Comparison of ENCODE assay signal across 20 mouse cellular contexts in the genomic region with DNA sequence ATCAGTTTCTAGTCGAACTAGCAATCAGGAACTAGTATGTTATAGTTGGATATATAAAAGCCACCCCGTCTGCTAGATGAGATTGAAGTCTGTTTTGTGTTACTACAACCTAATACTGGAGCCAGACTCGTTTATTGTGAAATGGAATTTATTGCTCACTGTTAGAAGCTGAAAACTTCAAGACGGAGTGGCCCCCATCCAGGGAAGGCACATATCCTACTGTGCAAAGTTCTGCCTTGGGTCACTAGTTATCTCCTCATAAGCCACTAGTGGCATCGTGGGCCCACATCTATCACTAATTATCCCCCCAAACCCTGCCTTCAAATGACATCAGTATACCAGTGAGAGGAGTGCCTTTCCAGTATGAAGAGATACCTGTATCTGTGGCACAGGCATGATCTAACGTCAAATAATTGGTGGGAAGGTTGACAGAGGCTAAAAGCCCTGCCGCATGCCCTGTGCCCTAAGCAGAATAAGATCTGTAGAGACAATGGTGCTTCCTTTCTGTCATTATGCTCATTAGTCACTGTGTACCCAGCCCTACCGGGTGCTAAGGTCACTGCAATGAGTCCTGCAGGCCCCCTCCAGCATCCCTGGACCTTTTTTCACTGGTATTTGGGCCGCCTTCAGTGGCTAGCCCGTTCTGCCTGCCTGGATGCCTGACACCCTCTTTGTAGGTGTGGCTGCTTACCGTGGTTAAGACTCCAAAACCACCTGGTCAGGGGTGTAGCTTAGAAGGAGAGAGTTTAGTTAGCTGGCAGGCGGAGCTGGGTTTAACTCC.
DNase-seq lines count a peak whose midpoint lies in the region; ATAC-seq and TF ChIP-seq lines count a peak whose summit lies in the region.
"Had no signal": no experiment of that assay in that cellular context is flagged by ENCODE, and none has a peak within 500 bp of the region (broad histone marks: within the 10 kb centered on the region; RNA-seq: fewer than 3 reads in every experiment).

No protein-coding gene starts in this region.

- peak overlapping the region; percentile 3; the same call in 1 of the 2 replicates for H3K4me2 ChIP-seq in liver, postnatal 0 days (ENCODE audit: low read depth, low read length)
- H3K4me2 ChIP-seq: hindbrain, embryonic 14.5 days; lung, embryonic 14.5 days had no signal

- no peaks in the 10 kb centered on the region for H3K4me1 ChIP-seq in liver, postnatal 0 days (ENCODE audit: insufficient read depth)
- H3K4me1 ChIP-seq in forebrain, embryonic 10.5 days = peaks cover 21% of the 10 kb centered on the region

- no peaks in the 10 kb centered on the region; the same call in 1 of the 2 replicates for H3K9me3 ChIP-seq in liver, postnatal 0 days (ENCODE audit: low read length)
- H3K9me3 ChIP-seq in forebrain, embryonic 10.5 days = peaks cover under 1% of the 10 kb centered on the region; the same call in 1 of the 2 replicates
- H3K9me3 ChIP-seq: midbrain, embryonic 10.5 days had no signal

- WGBS in liver, postnatal 0 days (ENCODE audit: insufficient replicate concordance) = 69% methylated on average over 12 of the region's 12 CpGs
- 80% methylated on average over 12 of the region's 12 CpGs for WGBS in forebrain, embryonic 10.5 days

- H3K9ac ChIP-seq in liver, postnatal 0 days (replicated peaks) = no peak overlapping the region
- H3K9ac ChIP-seq: hindbrain, embryonic 14.5 days; lung, embryonic 14.5 days had no signal

- no peak for TF ChIP-seq CTCF in liver, postnatal 0 days (IDR thresholded peaks at IDR 0.05; ENCODE audit: low read depth)

- H3K27ac ChIP-seq in liver, postnatal 0 days (ENCODE audit: low read depth) = no peak overlapping the region
- no peak overlapping the region for H3K27ac ChIP-seq in forebrain, embryonic 10.5 days
- H3K27ac ChIP-seq: hindbrain, embryonic 14.5 days; left cerebral cortex, adult 2 months; midbrain, embryonic 10.5 days had no signal

- H3K4me3 ChIP-seq in liver, postnatal 0 days (ENCODE audit: low read depth, low read length) = no peak overlapping the region
- no peak overlapping the region for H3K4me3 ChIP-seq in forebrain, embryonic 10.5 days
- H3K4me3 ChIP-seq: left cerebral cortex, adult 2 months; midbrain, embryonic 10.5 days had no signal

- ATAC-seq in liver, postnatal 0 days = no peak
- ATAC-seq in activated CD4-positive, CD25-positive, alpha-beta regulatory T cell, adult 4 months = no peak

- DNase-seq in liver, postnatal 0 days = no peak
- no peak for DNase-seq in liver
- peak; percentile 43 to 44 for DNase-seq in kidney, adult 8-10 months
- DNase-seq in kidney, postnatal 14 days = peak; percentile 30
- DNase-seq in frontal cortex, postnatal 10 days (ENCODE audit: low spot score in 2 of 2) = no peak
- no peak for DNase-seq in forebrain, embryonic 10.5 days (ENCODE audit: extremely low spot score, low spot score)
- DNase-seq: adrenal gland, postnatal 36 days; B cell, adult 2 months; cerebellum, adult 18-20 months; heart, adult 18-20 months; heart, postnatal 36 days; layer of hippocampus, adult 9-11 months; lung, embryonic 14.5 days; lung, postnatal 4 days; right cerebral cortex, postnatal 25 days; thymus, postnatal 14 days had no signal

- no peaks in the 10 kb centered on the region for H3K27me3 ChIP-seq in liver, postnatal 0 days (ENCODE audit: insufficient read depth, low read length)
- H3K27me3 ChIP-seq in forebrain, embryonic 10.5 days (ENCODE audit: poor library complexity, severe bottlenecking) = no peaks in the 10 kb centered on the region

- H3K36me3 ChIP-seq in liver, postnatal 0 days (replicated peaks; ENCODE audit: insufficient read depth, low read length) = peaks cover under 1% of the 10 kb centered on the region; the same call in 1 of the 2 replicates
- H3K36me3 ChIP-seq in forebrain, embryonic 10.5 days (replicated peaks) = peaks cover 48% of the 10 kb centered on the region

- no peak for TF ChIP-seq EP300 in liver, postnatal 0 days (IDR thresholded peaks at IDR 0.05; ENCODE audit: low read depth)

Comparison
In these comparisons a context has a peak if more than half of its experiments do, and no peak if none do; other contexts are left out.
1. DNase-seq: peak in kidney, adult 8-10 months (2 of 2) and kidney, postnatal 14 days (single experiment); none in liver, postnatal 0 days (single experiment), liver (single experiment), frontal cortex, postnatal 10 days (0 of 2) and forebrain, embryonic 10.5 days (single experiment).